Mouse (Mus musculus) cerebellum, adult 2 months (tissue): ENCODE measurements at regions not wholly inside any gene's neighbourhood (a gene's known extent, or its start where the extent isn't known, plus 50 kb on each side); places are given as distances from the start of the nearest gene placed in this dataset.
A peak's percentile ranks its signal among the peaks of the same experiment; 100 is the strongest.

Source experiments
- DNase-seq, 2 experiments: peaks; one replicate each; pipeline ENCODE4 v3.0.0; 2021
- H3K27ac ChIP-seq: fragments of 200-500 bp; 2 replicates; pipeline ENCODE4 v1.5.1; 2012; ENCODE audit warnings: low read length, control low read depth, inconsistent platforms; ENCODE audit not compliant: insufficient read depth
- H3K27me3 ChIP-seq: fragments of 200-500 bp; 2 replicates; pipeline ENCODE4 v1.6.1; 2012; ENCODE audit warnings: inconsistent platforms, mild to moderate bottlenecking, low read length, moderate library complexity; ENCODE audit not compliant: control insufficient read depth, insufficient read depth
- H3K4me1 ChIP-seq: fragments of 200-500 bp; 2 replicates; pipeline ENCODE4 v1.6.1; 2011; ENCODE audit warnings: low read length; ENCODE audit not compliant: control insufficient read depth, insufficient read depth
- H3K4me3 ChIP-seq: fragments of 200-500 bp; replicated peaks from 2 replicates; pipeline ENCODE3; 2011; ENCODE audit warnings: mild to moderate bottlenecking, low read depth, low read length, control low read depth; ENCODE audit not compliant: insufficient read depth
- CTCF ChIP-seq: fragments of 200-500 bp; IDR thresholded peaks from 2 replicates; pipeline ENCODE4 v1.5.1; 2011; ENCODE audit warnings: low read depth, mild to moderate bottlenecking, control low read depth, low read length, moderate library complexity, borderline replicate concordance; ENCODE audit not compliant: insufficient read depth
- POLR2A ChIP-seq: fragments of 200-500 bp; IDR thresholded peaks from 2 replicates; pipeline ENCODE4 v1.6.1; 2011; ENCODE audit warnings: low read length, control low read depth, borderline replicate concordance; ENCODE audit not compliant: insufficient read depth
- WGBS: fragments of 180-500 bp; shearing (Covaris S2); methylation state at CpG from one replicate; pipeline ENCODE4 v1.1.7; 2018; 5-methylcytosine and 5-hydroxymethylcytosine counted together

DNA sequence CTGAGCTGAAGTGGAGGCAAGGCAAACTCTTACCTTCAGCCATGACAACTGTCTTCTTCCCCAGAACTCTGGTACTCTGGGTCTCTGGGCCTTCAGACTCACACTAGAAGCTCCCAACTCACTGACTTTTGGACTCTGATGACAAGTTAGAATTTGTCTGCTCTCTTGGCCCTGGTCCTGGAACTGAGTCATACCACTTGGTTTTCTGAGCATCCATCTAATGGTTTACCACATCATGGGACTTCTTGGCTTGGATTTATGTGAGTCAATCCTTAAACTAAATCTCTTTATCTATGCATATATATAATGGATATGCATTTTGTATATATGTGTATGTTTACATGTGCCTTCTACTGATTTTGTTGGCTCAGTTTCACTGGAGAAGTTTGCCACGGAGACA lies 273.8 kb upstream of the Pkn2 start:
- H3K27me3 ChIP-seq: no peaks in the 10 kb centered on the region
- H3K4me3 ChIP-seq: no peak overlapping the region
- no peaks in the 10 kb centered on the region for H3K4me1 ChIP-seq
- DNase-seq: no peak
- WGBS: 70% methylated on average over 1 of the region's 1 CpGs
- TF ChIP-seq POLR2A: no peak
- TF ChIP-seq CTCF: no peak
- no peak overlapping the region for H3K27ac ChIP-seq

DNA sequence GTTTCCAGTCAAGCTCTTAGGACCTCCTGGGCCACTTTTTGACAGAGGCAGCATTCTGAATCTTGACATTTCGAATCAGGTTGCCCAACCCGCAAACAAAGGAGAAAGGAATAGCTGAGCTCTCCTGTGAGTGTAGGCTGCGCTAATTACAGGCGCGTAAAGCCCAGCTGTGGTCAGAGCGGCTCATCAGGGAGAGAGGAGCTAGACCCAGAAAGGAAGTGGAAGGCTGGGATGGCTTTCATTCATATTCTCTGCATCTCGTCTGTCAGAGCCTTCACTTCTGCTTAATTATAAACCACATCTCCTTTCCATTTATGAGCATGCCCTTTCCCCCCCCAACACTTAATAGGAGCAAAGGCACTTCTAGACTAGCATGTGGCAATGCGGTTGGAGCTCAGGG lies 265.7 kb upstream of the Pkn2 start:
- H3K4me1 ChIP-seq: no peaks in the 10 kb centered on the region
- no peak for DNase-seq
- no peak overlapping the region for H3K27ac ChIP-seq
- TF ChIP-seq POLR2A (no peak), CTCF (no peak)
- H3K27me3 ChIP-seq: no peaks in the 10 kb centered on the region
- WGBS: 64% methylated on average over 8 of the region's 8 CpGs
- no peak overlapping the region for H3K4me3 ChIP-seq

GRCm38 (mm10) chr3:143138952-143139351 lies 257.1 kb upstream of the Pkn2 start:
- TF ChIP-seq CTCF (no peak), POLR2A (no peak)
- DNase-seq: no peak
- Histone ChIP-seq H3K4me3 (no peak overlapping the region), H3K4me1 (no peaks in the 10 kb centered on the region), H3K27ac (no peak overlapping the region), H3K27me3 (no peaks in the 10 kb centered on the region)
- WGBS: 90% methylated on average over 3 of the region's 3 CpGs

DNA sequence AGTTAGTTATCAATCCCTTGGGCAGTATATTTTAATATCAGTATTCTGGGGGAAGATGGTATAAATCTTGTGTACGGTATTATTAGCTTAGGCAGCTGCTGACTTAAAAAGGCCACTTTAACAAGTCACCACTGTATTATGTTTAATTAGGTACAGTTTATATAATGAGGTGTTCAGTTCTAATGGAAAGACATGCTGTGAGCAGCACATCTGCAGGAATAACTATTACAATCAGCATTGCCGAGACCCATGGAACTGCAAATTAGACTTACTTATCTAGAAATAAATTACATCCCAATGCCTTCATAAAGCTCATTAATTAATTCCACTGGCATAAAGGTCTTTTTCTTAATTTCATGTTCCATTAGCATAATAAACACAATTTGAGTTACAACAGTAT lies 252.7 kb upstream of the Pkn2 start:
- Histone ChIP-seq H3K27ac (no peak overlapping the region), H3K4me1 (no peaks in the 10 kb centered on the region), H3K4me3 (no peak overlapping the region), H3K27me3 (no peaks in the 10 kb centered on the region)
- WGBS: 86% methylated on average over 2 of the region's 2 CpGs
- TF ChIP-seq POLR2A (no peak), CTCF (no peak)
- DNase-seq: no peak

DNA sequence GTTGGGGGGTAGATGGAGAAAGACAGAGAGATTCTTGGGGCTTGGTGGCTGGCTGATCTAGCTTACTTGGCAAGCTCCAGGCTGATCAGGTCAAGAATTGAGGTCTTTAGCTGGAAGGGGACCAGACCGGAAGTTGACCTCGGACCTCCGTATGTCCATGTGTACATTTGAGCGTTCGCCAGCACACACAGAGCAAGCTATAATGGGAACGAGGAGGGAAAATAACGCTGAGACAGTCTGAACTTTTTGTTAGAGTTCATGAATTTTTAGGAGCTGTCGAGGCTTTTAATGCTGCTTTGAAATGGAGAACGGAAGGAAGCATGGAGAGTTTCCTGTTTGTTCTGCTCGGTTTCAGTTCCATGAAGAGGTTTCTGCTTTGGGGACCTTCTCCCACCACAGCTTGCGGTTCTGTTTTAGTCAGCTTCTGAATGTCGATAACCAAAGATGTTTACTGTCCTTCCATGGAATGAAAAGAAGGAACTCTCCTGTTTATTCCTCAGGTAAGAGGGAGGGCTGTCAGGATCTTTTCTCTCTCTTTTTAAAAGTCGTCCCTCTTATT lies 226.0 kb upstream of the Pkn2 start:
- WGBS: 56% methylated on average over 13 of the region's 13 CpGs
- Histone ChIP-seq H3K4me1 (no peaks in the 10 kb centered on the region), H3K4me3 (no peak overlapping the region), H3K27me3 (no peaks in the 10 kb centered on the region), H3K27ac (no peak overlapping the region)
- TF ChIP-seq CTCF (no peak), POLR2A (no peak)
- DNase-seq: no peak

- 52% methylated on average over 2 of the region's 2 CpGs for WGBS
- Histone ChIP-seq H3K27ac (no peak overlapping the region), H3K4me1 (no peaks in the 10 kb centered on the region), H3K4me3 (no peak overlapping the region), H3K27me3 (no peaks in the 10 kb centered on the region; the same call in 1 of the 2 replicates)
- no peak for DNase-seq
- TF ChIP-seq CTCF (no peak), POLR2A (no peak)
These were observed 222.9 kb upstream of the Pkn2 start for GRCm38 (mm10) chr3:143104734-143105133.

GRCm38 (mm10) chr3:143103333-143103732 lies 221.5 kb upstream of the Pkn2 start:
- H3K27me3 ChIP-seq: no peaks in the 10 kb centered on the region; the same call in 1 of the 2 replicates
- TF ChIP-seq CTCF (no peak), POLR2A (no peak)

GRCm38 (mm10) chr3:143100810-143101645 lies 219.2 kb upstream of the Pkn2 start:
- 3% methylated on average over 59 of the region's 59 CpGs for WGBS
- H3K27ac ChIP-seq: no peak overlapping the region
- TF ChIP-seq CTCF: no peak
- no peak for TF ChIP-seq POLR2A
- H3K4me3 ChIP-seq: peak overlapping the region; percentile 62
- peak; percentile 13 to 14 for DNase-seq
- H3K4me1 ChIP-seq: no peaks in the 10 kb centered on the region
- H3K27me3 ChIP-seq: no peaks in the 10 kb centered on the region; the same call in 1 of the 2 replicates

More at GRCm38 (mm10) chr3:143103333-143103732, 221.5 kb upstream of the Pkn2 start:
- Histone ChIP-seq H3K4me3 (no peak overlapping the region), H3K27ac (no peak overlapping the region), H3K4me1 (no peaks in the 10 kb centered on the region)
- no peak for DNase-seq
- WGBS: 16% methylated on average over 3 of the region's 3 CpGs
